Mouse (Mus musculus): ENCODE data around the gene Tufm.

Gene Tufm

GRCm38 (mm10) chr7:126501684-126502022, 14.5 kb downstream of the Tufm start:
- DNase-seq (ENCODE audit: low spot score), result no peak

- DNase-seq (ENCODE audit: low spot score), result peak; percentile 88
Observed at GRCm38 (mm10) chr7:126502023-126502741, 15.0 kb downstream of the Tufm start.

- DNase-seq (ENCODE audit: low spot score), result no peak
Observed at GRCm38 (mm10) chr7:126502751-126503150, 15.6 kb downstream of the Tufm start.

- peak; percentile 96 for DNase-seq (ENCODE audit: low spot score)
Observed at GRCm38 (mm10) chr7:126503273-126503878, 16.2 kb downstream of the Tufm start, which contains the start of gene Atxn2l. TSS of gene Atxn2l (minus strand) at chr7:126503437.

GRCm38 (mm10) chr7:126504913-126505312, 17.8 kb downstream of the Tufm start:
- no peak for DNase-seq (ENCODE audit: low spot score)

GRCm38 (mm10) chr7:126507126-126507778, 20.1 kb downstream of the Tufm start:
- DNase-seq (ENCODE audit: low spot score), result no peak

GRCm38 (mm10) chr7:126511287-126511686, 24.1 kb downstream of the Tufm start:
- no peak for DNase-seq (ENCODE audit: low spot score)

- DNase-seq (ENCODE audit: low spot score), result no peak
Observed at GRCm38 (mm10) chr7:126518261-126518941, 31.2 kb downstream of the Tufm start.

- DNase-seq (ENCODE audit: low spot score), result no peak
Observed at GRCm38 (mm10) chr7:126519513-126519912, 32.4 kb downstream of the Tufm start.

- no peak for DNase-seq (ENCODE audit: low spot score)
Observed at GRCm38 (mm10) chr7:126523316-126523715, 36.2 kb downstream of the Tufm start.

- peak; percentile 40 for DNase-seq (ENCODE audit: low spot score)
Observed at GRCm38 (mm10) chr7:126528166-126528577, 41.0 kb downstream of the Tufm start.

GRCm38 (mm10) chr7:126533434-126533833, 46.3 kb downstream of the Tufm start:
- DNase-seq (ENCODE audit: low spot score), result no peak

- no peak for DNase-seq (ENCODE audit: low spot score)
Observed at GRCm38 (mm10) chr7:126535766-126536165, 48.6 kb downstream of the Tufm start.

GRCm38 (mm10) chr7:126536466-126536865, 49.3 kb downstream of the Tufm start:
- no peak for DNase-seq (ENCODE audit: low spot score)

- no peak for DNase-seq (ENCODE audit: low spot score)
Observed at GRCm38 (mm10) chr7:126537820-126538585, 50.8 kb downstream of the Tufm start.

Data from left cerebral cortex, adult 11 months (tissue).